Mouse (Mus musculus) limb, embryonic 14.5 days (tissue): ENCODE results near the gene Ddx56. TPM values are rescaled to one million over a fixed set of nuclear protein-coding genes. Genes with fewer than 3 reads are reported as not detected.

Experiments
- ATAC-seq: fragments of 200-750 bp; cut with Nextera tagmentation; 2 replicates; pipeline ENCODE4 v1.8.0; 2017; ENCODE audit warnings: low read depth, moderate number of reproducible peaks, moderate TSS enrichment; ENCODE audit not compliant: low FRiP score
- DNase-seq: peaks from one replicate; pipeline ENCODE4 v3.0.0-alpha.2; 2015; ENCODE audit warnings: low spot score
- H3K27ac ChIP-seq: fragments of 300-500 bp; sonication (generic); replicated peaks from 2 replicates; pipeline ENCODE4 v1.5.1; 2014; ENCODE audit warnings: low read depth, mild to moderate bottlenecking, low read length, moderate library complexity, mixed read lengths
- H3K27me3 ChIP-seq: fragments of 300-500 bp; sonication (generic); 2 replicates; pipeline ENCODE4 v1.6.1; 2014; ENCODE audit warnings: low read length, mixed read lengths; ENCODE audit not compliant: control insufficient read depth, insufficient read depth
- H3K36me3 ChIP-seq: fragments of 300-500 bp; sonication (generic); 2 replicates; pipeline ENCODE4 v1.6.1; 2014; ENCODE audit warnings: mild to moderate bottlenecking, low read length, moderate library complexity, mixed read lengths; ENCODE audit not compliant: control insufficient read depth, insufficient read depth
- H3K4me1 ChIP-seq: fragments of 300-500 bp; sonication (generic); 2 replicates; pipeline ENCODE4 v1.6.1; 2014; ENCODE audit warnings: antibody characterized with exemption, low read length, mixed read lengths; ENCODE audit not compliant: control insufficient read depth, insufficient read depth
- H3K4me2 ChIP-seq: fragments of 300-500 bp; sonication (generic); replicated peaks from 2 replicates; pipeline ENCODE4 v1.6.1; 2014; ENCODE audit warnings: low read depth, mild to moderate bottlenecking, low read length, moderate library complexity; ENCODE audit not compliant: severe bottlenecking
- H3K4me3 ChIP-seq: fragments of 300-500 bp; sonication (generic); replicated peaks from 2 replicates; pipeline ENCODE4 v1.5.1; 2014; ENCODE audit warnings: low read length
- H3K9ac ChIP-seq: fragments of 300-500 bp; sonication (generic); 2 replicates; pipeline ENCODE4 v1.6.1; 2014; ENCODE audit warnings: mild to moderate bottlenecking, low read depth, low read length, moderate library complexity; ENCODE audit not compliant: severe bottlenecking
- H3K9me3 ChIP-seq: fragments of 300-500 bp; sonication (generic); 2 replicates; pipeline ENCODE4 v1.6.1; 2016; ENCODE audit warnings: low read length; ENCODE audit not compliant: control insufficient read depth
- POLR2A ChIP-seq: fragments of 200-500 bp; IDR thresholded peaks from 2 replicates; pipeline ENCODE4 v1.8.0; 2012; ENCODE audit warnings: inconsistent platforms, mild to moderate bottlenecking, moderate library complexity, borderline replicate concordance; ENCODE audit not compliant: insufficient read depth, insufficient read length; ENCODE audit errors: extremely low read depth
- WGBS: fragments of 180-500 bp; shearing (Covaris S2); extraction: QIAGEN DNeasy Blood & Tissue Kit; methylation state at CpG from one replicate; pipeline ENCODE4 v1.1.7; 2014; 5-methylcytosine and 5-hydroxymethylcytosine counted together
- polyA plus RNA-seq, 2 experiments: library from polyadenylated mRNA; depleted of rRNA in 1 of 2; stranded (reverse) in 1 of 2; unstranded in 1 of 2; fragments of >200 nt; fragmentation: Nextera tagmentation in 1 of 2; extraction: Ambion mirVana in 1 of 2; gene quantifications; 2 replicates each; pipeline versions ENCODE4 v1.2.1 to v1.2.3; 2012 to 2014

Ddx56 gene
- polyA plus RNA-seq, 2 experiments: 62.9 to 92.4 TPM

DNA sequence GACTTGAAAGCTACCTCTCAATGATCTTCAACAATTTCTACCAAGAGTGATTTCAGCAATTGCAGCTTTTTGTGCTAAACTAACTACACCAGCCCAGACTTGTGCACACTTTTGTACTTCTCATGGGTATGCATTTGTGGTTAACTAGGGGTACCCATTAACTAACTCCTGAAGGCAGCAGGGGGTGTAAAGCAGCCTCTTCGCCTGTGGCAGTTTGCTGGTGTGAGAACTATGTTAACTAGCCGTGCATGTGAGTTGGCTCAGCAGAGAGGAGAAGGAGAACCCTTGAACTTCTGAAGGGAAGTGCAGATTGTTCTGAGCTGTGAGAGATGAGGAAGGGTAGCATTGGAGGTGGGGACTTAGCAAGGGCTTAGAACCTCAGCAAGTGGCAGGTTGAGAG lies 35.2 kb upstream of the Ddx56 start:
- WGBS: 85% methylated on average over 2 of the region's 2 CpGs
- H3K36me3 ChIP-seq: peaks cover 64% of the 10 kb centered on the region
- ATAC-seq (no peak), DNase-seq (no peak)
- H3K4me3 ChIP-seq: no peak overlapping the region
- no peak overlapping the region for H3K4me2 ChIP-seq
- no peak for TF ChIP-seq POLR2A
- H3K4me1 ChIP-seq: no peaks in the 10 kb centered on the region
- H3K27ac ChIP-seq: no peak overlapping the region
- no peaks in the 10 kb centered on the region for H3K27me3 ChIP-seq
- no peaks in the 10 kb centered on the region for H3K9me3 ChIP-seq
- no peak overlapping the region for H3K9ac ChIP-seq

DNA sequence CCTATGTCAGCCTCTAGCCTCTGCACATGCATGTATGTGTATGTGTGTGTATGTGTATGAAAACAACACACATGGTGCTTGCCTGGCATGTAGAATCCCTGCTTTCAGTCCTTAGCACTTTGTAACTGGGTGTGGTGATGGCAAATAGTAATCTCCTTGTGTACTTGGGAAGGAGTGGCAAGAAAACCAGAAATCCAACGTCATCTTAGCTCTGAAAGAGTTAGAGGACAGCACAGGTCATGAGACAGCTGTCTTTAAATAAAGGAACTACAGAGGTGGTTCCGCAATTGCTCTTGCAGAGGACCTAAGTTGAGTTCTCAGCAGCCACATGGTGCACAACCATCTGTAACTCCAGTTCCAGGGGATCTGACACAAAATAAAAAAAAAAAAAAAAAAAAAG lies 31.9 kb upstream of the Ddx56 start:
- Histone ChIP-seq H3K27me3 (no peaks in the 10 kb centered on the region), H3K4me2 (no peak overlapping the region), H3K36me3 (peaks cover 66% of the 10 kb centered on the region), H3K4me1 (no peaks in the 10 kb centered on the region), H3K27ac (no peak overlapping the region), H3K9ac (no peak overlapping the region), H3K4me3 (no peak overlapping the region), H3K9me3 (no peaks in the 10 kb centered on the region)
- no peak for DNase-seq
- no peak for TF ChIP-seq POLR2A
- WGBS: 82% methylated on average over 2 of the region's 2 CpGs
- no peak for ATAC-seq

GRCm38 (mm10) chr11:6296077-6296476 lies 28.5 kb upstream of the Ddx56 start:
- no peak for TF ChIP-seq POLR2A
- peaks cover 5% of the 10 kb centered on the region; the same call in 1 of the 2 replicates for H3K4me1 ChIP-seq
- ATAC-seq: no peak

GRCm38 (mm10) chr11:6294632-6295031 lies 27.1 kb upstream of the Ddx56 start:
- Histone ChIP-seq H3K9ac (no peak overlapping the region), H3K27me3 (no peaks in the 10 kb centered on the region), H3K27ac (no peak overlapping the region), H3K4me1 (peaks cover 5% of the 10 kb centered on the region; the same call in 1 of the 2 replicates), H3K4me2 (no peak overlapping the region), H3K9me3 (no peaks in the 10 kb centered on the region), H3K36me3 (peaks cover 27% of the 10 kb centered on the region), H3K4me3 (no peak overlapping the region)
- WGBS: 89% methylated on average over 4 of the region's 4 CpGs
- no peak for TF ChIP-seq POLR2A
- ATAC-seq (no peak), DNase-seq (no peak)

More at GRCm38 (mm10) chr11:6296077-6296476, 28.5 kb upstream of the Ddx56 start:
- Histone ChIP-seq H3K36me3 (peaks cover 40% of the 10 kb centered on the region), H3K27ac (no peak overlapping the region), H3K4me2 (no peak overlapping the region), H3K27me3 (no peaks in the 10 kb centered on the region), H3K4me3 (no peak overlapping the region), H3K9me3 (no peaks in the 10 kb centered on the region), H3K9ac (no peak overlapping the region)
- no peak for DNase-seq

DNA sequence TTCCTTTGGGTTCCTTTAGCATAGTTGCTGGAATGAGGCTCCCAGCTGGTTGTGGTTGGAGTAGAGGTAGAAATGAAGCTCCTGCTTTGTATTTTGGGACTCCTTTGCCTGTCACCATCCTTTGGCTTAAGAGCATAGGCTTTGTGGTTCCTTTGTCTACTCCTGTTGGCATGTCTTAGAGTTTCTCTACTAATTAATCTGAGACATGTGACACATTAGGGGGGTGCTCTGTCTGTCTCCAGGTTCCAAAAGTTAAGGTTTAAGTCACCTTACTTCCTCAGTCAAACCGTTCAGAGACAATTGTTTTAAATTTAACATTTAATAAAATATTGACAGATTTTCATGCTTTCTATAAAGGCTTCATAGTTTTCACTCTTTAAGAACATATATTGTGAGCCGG lies 26.0 kb upstream of the Ddx56 start:
- TF ChIP-seq POLR2A: no peak
- peaks cover 5% of the 10 kb centered on the region; the same call in 1 of the 2 replicates for H3K4me1 ChIP-seq
- H3K4me2 ChIP-seq: no peak overlapping the region
- H3K36me3 ChIP-seq: peaks cover 19% of the 10 kb centered on the region
- no peak for DNase-seq
- H3K27me3 ChIP-seq: no peaks in the 10 kb centered on the region
- no peaks in the 10 kb centered on the region for H3K9me3 ChIP-seq
- no peak for ATAC-seq
- H3K4me3 ChIP-seq: no peak overlapping the region
- WGBS: 98% methylated on average over 2 of the region's 2 CpGs
- no peak overlapping the region for H3K9ac ChIP-seq
- H3K27ac ChIP-seq: no peak overlapping the region

DNA sequence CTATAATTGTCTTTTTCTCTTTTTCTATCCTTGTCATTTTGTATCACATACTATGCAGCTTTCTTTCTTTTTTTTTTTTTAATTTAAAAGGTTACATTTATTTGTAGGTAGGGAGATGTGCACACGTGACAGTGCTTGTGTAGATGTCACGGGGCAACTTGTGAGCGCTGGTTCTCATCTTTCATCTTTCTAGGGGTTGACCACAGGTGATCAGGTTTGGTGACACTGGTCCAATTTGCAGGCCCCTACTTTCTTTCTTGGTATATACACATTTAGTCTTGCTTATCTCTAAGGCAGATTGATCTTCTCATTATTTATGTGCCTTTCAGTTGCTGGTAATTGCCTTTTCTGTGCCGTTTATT lies 25.4 kb upstream of the Ddx56 start:
- Histone ChIP-seq H3K36me3 (peaks cover 13% of the 10 kb centered on the region), H3K4me2 (peak overlapping the region; percentile 82), H3K9me3 (no peaks in the 10 kb centered on the region), H3K27ac (no peak overlapping the region), H3K4me1 (peaks cover 5% of the 10 kb centered on the region; the same call in 1 of the 2 replicates), H3K27me3 (no peaks in the 10 kb centered on the region), H3K9ac (no peak overlapping the region), H3K4me3 (peak overlapping the region; percentile 88)
- ATAC-seq (no peak), DNase-seq (no peak)
- TF ChIP-seq POLR2A: no peak
- 95% methylated on average over 4 of the region's 4 CpGs for WGBS
